Mouse (Mus musculus) ovary, postnatal 14 days (tissue): ENCODE results near the gene Rdm1.
"Not testable (repeated sequence)": the region's sequence is repeated elsewhere in the genome, so short reads cannot be mapped to it uniquely, and the experiment has no call there.

Source experiments
- DNase-seq: peaks from one replicate; pipeline ENCODE4 v3.0.0; 2022; ENCODE audit warnings: low spot score

The Rdm1 gene

DNA sequence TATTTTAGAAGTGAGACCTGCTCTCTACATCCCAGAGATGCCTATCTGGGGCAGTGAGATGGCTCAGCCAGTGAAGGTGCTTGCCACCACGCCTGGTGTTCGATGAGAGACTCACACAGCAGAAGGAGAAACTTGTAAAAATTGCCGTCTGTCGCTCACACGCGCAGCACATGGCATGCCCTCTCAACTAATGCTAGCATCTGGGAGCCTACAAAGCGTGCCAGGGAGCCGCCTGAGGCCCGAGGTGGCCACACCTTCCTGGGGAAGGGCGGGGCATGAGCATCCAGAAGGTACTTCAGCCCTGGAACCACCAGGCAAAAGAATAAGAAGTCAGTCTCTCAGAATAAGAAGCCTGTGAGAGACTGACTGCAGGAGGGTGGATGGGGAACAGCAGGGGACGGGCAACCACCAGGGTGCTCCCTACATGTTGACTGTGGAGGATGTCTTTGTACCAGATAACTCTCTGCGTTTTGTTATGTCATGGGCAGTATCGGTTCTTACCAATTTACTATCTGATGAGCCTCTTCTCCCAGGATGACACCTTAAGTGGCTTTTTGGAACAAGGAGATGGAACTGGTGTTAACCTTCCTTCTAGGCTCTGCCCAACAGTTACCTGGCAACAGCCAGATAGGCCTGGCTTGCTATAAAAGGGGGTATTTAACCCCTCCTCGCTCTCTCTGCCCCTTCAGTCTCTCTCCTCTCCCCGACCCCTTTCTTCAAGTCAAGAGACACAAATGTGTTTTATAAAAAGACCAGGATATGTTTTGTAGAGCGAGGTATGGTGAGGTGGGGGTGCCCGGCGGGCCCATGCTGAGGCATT, 9.8 kb upstream of the Rdm1 start:
- no peak for DNase-seq

DNA sequence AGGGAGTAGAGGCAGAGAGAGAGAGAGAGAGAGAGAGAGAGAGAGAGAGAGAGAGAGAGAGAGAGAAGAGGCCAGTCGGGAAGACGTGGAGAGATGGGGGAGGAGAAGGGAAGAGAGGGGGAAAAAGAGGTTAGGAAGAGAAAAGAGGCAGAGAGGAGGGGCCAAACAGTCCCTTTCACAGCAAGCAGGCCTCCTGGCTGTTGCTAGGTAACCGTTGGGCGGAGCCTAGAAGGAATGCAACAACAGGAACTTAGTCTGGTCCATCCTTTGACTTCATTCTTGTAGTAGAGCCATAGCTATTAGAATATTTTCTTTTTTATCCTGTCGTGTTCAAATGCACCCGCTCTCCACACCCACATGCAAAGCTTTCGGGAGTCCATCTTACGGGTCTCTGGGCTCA, 9.1 kb upstream of the Rdm1 start:
- DNase-seq, result no peak

DNA sequence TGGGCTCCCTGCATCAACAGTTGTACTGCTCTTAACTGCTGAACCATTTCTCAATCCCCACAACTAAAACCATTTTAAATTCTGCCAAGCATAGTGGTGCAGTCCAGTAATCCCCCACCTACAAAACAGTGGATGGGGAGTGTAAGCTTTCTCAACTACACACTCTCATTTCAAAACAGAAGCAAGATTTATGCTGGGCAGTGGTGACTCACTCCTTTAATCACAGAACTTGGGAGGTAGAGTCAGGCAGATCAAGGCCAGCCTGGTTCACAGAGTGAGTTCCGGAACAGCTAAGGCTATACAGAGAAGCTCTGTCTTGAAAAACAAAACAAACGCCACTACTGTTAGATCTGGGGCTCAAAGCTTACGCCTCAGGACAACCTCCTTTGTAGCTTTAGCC, 8.4 kb upstream of the Rdm1 start:
- DNase-seq, result no peak

DNA sequence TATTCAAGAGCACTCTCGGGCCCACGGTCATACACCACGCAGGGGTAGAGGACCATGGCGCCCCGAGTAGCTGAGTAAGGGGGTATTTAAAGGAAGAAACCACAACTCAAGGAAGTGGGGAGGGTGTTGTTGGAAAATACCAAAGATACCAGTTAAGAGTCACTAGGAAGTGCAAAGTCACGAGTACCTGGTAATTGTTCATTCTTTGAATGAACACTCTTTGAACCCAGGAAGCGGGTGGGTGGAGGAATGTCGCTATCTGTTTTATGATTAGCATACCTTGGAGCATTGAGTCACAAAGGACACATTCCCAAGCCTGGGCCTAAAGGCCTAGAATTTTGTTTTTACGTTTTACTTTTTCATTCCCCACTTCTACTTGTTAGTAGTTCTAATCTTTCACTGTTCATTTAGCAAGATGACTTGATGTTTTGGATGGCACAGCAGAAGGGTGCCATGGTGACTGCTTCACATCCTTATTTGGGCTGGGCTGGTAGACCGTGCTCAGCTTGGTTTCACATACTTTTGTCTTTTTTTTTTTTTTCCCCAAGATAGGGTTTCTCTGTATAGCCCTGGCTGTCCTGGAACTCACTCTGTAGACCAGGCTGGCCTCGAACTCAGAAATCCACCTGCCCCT, 6.9 kb upstream of the Rdm1 start:
- DNase-seq, result not testable (repeated sequence)

DNA sequence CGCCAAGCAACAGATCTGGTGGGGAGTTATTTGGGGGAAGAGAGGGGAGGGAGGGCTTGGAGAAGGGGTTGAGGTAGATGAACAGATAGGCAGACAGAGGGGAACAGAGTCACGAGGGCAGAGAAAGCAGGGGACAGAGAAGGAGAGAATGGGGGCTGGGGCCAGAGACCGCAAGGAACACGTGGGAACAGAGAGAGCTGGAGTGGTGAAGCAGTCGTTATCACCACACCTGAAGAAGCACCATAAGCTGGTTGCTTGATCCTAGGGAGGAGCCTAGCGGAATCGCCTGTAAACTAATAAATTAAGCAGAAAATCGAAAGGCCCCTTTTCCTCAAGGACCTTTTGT, 373 bp upstream of the Rdm1 start:
- DNase-seq, result no peak

DNA sequence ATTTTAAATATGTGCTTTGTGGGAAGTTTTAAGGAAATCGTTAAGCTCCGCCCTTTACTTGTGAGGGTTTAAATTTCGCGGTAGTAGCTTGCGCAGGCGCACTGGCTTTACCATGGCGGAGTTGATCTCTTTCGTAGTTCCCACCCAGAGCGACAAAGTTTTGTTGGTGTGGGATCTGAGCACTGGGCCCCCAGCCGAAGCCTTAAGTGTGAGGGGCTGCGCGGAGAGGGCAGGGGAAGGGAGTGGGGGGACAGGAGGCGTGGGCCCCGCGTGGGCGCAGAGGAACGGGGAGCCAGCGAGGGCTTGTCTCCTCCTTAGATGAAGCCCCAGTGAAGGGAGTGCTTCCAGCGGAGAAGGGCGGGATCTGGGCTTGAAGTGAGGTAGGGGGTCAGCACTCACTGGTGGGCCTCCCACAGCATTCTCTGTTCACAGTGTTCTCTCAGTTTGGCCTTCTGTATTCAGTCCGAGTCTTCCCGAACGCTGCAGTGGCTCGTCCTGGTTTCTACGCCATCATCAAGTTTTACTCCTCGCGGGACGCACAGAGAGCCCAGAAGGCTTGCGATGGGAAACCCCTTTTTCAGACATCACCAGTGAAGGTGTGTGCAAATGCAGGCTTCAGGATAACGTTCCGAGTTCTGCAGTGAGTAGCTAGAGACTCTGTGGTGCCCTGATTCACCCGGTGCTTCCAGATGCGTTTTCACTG, 1.0 kb downstream of the Rdm1 start:
- peak; percentile 89 for DNase-seq

DNA sequence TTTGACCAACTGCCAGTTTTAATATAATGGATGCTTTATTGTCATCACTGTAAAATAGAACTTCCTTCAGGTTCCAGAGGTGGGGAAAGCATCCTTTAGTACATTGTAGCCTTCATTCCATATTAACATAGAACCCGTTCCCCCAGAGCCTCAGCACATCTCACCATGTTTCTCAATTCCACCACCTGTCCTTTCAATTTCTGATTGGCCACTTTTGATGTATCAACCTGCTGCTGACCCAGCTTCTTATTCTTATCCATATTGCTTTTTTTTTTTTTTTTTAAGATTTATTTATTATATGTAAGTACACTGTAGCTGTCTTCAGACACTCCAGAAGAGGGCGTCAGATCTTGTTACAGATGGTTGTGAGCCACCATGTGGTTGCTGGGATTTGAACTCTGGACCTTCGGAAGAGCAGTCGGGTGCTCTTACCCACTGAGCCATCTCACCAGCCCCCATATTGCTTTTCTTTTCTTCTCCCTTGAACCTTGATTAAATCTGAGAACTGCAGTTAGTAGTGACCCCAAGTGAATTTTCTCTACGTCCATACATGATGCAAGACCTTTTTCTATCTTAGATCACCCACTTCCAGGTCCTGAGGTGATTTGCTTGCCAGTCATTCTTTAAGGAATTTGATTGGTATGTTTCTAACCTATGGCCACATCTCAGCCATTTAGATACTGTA, 1.9 kb downstream of the Rdm1 start:
- not testable (repeated sequence) for DNase-seq

DNA sequence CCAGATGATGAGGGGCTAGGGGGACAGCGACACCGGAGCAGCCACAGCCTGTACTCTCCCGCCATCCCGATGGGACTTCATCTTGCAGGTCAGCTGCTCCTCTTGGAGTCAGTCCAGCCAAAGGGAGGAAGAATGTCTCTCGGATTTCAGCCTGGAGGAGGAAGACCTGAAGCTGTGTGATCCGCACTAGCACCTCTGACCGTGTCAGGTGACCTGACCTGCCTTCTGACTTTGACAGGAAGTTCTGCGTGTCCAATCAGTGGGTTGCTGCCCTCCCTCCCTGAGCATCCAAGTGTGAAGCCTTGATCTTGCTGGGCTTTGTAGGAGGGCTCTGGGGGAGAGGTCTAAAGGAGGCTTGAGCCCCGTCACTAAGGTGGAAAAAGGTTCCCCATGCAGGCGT, 8.7 kb downstream of the Rdm1 start:
- no peak for DNase-seq

DNA sequence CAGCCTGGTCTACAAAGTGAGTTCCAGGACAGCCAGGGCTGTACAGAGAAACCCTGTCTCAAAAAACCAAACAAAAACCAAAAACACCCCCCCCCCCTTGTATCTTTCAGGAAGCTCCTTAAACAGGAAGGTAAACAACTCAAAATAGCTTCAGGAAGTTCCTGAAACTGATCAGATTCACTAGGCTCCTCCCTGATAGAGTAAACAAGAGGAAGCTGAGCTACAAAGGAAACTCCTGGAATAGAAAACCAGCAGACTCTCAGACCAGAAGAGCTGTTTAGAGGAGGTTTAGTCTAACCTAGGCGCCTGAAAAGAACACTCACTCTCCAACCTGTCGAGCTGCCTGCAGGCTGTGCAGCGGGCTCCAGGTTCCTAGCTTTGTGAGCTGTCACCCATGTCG, 12.8 kb downstream of the Rdm1 start:
- DNase-seq, result no peak

DNA sequence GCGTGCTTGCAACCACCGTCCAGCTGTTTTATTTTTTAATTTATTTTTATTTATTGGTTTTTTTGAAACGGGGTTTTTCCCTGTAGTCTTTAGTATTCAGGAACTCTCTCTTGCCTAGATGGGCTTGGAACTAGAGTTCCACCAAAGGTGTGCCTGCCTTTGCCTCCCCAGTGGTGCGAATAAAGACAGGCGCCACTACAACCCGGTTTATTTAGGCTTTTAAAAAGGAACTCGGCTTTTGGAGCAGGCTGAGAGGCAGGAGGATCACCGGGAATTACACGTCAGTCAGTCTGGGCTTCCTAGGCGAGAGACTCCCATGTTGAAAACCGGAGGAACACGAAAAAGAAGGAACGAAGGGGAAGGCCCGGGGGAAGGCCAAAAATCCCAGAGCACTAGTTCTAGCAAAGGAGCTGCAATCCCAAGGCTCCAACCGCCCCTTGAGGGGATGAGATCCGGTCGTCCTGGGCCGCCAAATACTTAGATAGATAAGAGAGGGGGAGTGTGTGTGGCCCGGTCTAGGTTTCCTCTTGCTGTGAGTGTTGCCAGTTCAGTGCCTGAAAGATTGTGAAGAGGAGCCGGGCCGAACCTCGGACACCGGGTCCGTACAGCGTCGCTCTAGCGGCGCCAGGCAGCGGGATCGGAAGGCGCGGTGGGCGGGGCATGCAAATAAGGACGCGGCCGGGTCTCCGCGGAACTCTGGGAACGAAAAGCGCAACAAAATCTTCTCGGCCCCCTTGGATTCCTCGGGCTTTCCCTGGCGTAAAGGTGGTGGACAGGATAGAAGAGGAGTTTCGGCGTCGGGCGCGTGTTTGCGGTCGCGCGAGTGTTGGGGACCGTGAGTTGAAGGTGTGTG, 14.1 kb downstream of the Rdm1 start:
- peak; percentile 70 for DNase-seq

DNA sequence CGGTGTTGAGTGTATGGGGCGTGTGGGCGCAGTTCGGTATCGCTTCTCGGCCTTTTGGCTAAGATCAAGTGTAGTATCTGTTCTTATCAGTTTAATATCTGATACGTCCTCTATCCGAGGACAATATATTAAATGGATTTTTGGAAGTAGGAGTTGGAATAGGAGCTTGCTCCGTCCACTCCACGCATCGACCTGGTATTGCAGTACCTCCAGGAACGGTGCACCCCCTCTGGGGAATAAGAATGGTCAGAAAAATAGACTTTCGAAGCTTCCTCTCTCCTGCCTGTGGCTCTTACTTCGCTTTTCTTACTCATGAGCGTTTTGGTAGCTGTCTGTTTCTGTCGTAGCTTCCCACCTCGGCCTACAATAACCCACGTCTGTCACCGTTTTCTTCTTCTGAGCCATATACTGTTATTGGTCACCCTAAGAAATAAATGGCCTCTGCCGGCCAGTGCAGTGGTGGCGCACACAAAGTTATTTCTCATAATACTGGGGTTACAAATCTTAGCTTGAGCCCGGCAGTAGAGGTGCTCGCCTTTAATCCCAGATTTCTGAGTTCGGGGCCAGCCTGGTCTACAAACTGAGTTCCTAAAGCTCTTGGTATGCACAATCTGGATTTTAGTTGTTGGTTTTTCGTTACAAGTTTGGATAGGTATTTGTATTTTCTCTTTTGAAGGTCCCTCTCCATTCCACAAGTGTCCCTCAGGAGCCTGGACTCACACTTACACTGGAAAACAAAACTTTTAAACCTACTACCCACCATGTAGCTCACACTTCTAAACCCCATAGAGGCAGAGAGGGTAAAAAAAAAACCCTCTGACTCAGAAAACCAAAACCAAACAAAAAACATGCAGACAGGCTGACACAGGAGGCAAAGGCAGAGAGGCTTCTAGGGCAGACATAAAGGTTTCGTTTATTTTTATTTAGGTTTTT, 15.0 kb downstream of the Rdm1 start:
- DNase-seq, result not testable (repeated sequence)

DNA sequence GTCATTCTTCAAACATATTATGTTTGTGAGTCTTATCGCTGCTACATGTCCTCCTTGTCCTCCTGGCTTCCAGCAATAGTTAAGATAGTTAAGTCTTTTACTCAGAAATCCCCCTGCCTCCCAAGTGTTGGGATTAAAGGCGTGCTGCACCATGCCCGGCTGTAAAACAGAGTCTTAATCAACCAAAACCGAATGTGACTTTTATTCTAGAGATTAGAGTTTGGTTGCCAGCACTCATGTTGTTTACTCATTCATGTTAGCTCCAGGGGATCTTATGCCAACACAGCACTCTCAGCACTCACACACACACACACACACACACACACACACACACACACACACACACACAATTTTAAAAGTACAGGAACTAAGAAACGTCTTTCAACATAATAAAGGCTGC, 15.9 kb downstream of the Rdm1 start:
- no peak for DNase-seq

DNA sequence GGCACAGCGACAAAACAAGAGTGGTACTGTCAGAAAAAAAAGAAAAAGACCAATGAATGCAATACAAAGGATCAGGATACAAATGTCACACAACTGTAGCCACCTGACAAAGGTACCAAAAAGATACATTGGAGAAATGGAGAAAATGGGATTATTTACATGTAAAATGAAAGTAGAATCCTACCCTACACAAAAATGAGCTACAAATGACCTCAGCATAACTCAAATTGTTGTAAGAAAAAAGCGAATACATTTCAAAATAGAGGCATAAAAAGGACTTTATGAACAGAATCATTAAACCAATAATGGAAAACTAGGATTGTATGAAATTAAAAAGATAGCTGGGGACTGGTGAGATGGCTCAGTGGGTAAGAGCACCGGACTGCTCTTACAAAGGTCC, 17.6 kb downstream of the Rdm1 start:
- no peak for DNase-seq

DNA sequence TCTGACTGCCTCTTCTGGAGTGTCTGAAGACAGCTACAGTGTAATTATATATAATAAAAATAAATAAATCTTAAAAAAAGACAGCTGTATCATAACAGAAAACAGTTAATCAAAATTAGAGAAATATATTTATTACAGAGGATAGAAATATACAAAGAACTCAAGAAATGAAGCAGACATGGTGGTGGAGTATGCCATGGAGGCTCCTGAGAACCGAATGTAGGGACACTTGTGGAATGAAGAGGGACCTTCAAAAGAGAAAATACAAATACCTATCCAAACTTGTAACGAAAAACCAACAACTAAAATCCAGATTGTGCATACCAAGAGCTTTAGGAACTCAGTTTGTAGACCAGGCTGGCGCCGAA, 18.0 kb downstream of the Rdm1 start:
- DNase-seq, result not testable (repeated sequence)

DNA sequence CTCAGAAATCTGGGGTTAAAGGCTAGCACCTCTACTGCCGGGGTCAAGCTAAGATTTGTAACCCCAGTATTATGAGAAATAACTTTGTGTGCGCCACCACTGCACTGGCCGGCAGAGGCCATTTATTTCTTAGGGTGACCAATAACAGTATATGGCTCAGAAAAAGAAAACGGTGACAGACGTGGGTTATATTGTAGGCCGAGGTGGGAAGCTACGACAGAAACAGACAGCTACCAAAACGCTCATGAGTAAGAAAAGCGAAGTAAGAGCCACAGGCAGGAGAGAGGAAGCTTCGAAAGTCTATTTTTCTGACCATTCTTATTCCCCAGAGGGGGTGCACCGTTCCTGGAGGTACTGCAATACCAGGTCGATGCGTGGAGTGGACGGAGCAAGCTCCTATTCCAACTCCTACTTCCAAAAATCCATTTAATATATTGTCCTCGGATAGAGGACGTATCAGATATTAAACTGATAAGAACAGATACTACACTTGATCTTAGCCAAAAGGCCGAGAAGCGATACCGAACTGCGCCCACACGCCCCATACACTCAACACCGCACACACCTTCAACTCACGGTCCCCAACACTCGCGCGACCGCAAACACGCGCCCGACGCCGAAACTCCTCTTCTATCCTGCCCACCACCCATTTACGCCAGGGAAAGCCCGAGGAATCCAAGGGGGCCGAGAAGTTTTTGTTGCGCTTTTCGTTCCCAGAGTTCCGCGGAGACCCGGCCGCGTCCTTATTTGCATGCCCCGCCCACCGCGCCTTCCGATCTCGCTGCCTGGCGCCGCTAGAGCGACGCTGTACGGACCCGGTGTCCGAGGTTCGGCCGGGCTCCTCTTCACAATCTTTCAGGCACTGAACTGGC, 18.7 kb downstream of the Rdm1 start:
- peak; percentile 52 for DNase-seq

DNA sequence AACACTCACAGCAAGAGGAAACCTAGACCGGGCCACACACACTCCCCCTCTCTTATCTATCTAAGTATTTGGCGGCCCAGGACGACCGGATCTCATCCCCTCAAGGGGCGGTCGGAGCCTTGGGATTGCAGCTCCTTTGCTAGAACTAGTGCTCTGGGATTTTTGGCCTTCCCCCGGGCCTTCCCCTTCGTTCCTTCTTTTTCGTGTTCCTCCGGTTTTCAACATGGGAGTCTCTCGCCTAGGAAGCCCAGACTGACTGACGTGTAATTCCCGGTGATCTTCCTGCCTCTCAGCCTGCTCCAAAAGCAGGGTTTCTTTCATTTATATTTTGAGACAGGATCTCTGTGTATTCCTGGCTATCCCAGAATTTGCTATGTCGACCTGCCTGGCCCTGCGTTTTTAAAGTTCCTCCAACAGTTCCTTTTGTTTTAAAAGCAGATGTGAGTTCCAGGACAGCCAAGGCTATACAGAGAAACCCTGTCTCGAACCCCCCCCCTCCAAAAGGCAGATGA, 19.3 kb downstream of the Rdm1 start:
- not testable (repeated sequence) for DNase-seq

DNA sequence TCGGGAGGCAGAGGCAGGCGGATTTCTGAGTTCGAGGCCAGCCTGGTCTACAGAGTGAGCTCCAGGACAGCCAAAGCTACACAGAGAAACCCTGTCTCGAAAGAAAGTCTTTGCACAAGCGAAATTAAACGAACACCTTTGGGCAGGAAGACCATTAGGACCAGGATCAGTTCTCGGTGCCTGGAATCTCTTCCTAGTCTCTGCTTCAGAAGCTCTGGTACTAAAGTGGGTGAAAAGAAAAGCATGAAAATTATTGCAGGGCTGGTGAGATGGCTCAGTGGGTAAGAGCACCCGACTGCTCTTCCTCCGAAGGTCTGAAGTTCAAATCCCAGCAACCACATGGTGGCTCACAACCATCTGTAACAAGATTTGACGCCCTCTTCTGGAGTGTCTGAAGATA, 20.1 kb downstream of the Rdm1 start:
- DNase-seq, result not testable (repeated sequence)

DNA sequence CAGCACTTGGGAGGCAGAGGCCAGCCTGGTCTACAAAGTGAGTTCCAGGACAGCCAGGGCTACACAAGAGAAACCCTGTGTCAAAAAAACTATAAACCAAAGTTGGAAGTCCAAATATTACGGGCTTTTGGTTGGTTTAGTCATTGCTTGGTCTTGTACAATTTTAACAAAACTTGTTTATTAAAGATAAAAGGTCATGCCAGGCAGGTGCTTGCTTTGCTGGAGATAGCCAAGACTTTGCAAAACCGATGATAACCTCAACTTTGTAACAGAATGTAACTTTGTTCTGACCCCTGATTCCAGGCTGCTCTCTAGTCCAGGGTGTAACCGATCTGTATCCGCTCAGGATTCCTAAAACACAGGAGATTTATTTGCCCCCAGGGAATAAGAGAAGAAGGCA, 29.4 kb downstream of the Rdm1 start:
- DNase-seq, result no peak

DNA sequence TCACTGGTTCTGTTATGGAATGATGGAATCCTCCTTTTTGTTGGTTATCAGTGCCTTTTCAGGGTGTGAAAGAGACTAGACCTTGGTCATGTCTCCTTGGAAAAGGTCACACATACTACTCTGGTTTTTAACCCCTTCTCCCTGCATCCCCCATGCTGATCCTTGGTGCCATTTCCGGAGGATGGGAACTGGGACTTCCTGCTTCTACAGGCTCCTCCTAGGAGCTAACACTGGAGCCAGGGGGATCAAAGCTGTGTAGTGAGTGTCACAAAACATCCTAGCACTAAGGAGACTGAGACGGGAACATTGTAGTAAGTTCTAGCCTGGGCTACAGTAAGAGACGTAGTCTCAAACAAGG, 30.5 kb downstream of the Rdm1 start:
- DNase-seq, result no peak
